Mouse (Mus musculus) small intestine, adult 2 months (tissue): ENCODE measurements at regions not wholly inside any gene's neighbourhood (a gene's known extent, or its start where the extent isn't known, plus 50 kb on each side); places are given as distances from the start of the nearest gene placed in this dataset.

Source experiments
- CTCF ChIP-seq: fragments of 200-500 bp; IDR thresholded peaks from 2 replicates; pipeline ENCODE4 v1.5.1; 2012; ENCODE audit warnings: low read depth, mild to moderate bottlenecking, control low read depth, inconsistent platforms, low read length, moderate library complexity, mixed read lengths; ENCODE audit not compliant: insufficient replicate concordance, insufficient read length; ENCODE audit errors: extremely low read depth
- POLR2A ChIP-seq: fragments of 200-500 bp; IDR thresholded peaks from 2 replicates; pipeline ENCODE4 v1.6.1; 2012; ENCODE audit warnings: low read depth, mild to moderate bottlenecking, control low read depth, inconsistent platforms, low read length, moderate library complexity

DNA sequence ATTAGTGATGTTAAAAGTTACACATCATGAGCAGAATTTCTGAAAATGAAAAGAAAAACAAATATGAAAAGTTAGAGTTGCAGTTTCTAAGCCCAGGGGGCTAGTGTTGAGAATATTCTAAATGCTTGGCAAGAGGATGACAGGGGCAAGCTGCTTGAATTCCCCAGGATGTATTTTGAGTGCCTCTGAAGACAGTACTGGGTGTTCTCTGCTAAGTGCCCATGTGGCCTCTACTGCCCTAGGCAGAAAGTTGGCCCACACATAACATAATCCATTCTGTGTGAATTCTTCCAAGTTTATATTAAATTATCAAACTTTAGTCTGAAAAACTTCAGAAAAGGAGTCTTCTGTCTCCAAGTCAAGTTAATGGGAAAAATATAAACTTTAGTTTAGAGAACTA, 196.6 kb downstream of the Gnai1 start:
- TF ChIP-seq POLR2A (no peak), CTCF (no peak)
